Mouse (Mus musculus): ENCODE results near the gene Srebf2.

DNA sequence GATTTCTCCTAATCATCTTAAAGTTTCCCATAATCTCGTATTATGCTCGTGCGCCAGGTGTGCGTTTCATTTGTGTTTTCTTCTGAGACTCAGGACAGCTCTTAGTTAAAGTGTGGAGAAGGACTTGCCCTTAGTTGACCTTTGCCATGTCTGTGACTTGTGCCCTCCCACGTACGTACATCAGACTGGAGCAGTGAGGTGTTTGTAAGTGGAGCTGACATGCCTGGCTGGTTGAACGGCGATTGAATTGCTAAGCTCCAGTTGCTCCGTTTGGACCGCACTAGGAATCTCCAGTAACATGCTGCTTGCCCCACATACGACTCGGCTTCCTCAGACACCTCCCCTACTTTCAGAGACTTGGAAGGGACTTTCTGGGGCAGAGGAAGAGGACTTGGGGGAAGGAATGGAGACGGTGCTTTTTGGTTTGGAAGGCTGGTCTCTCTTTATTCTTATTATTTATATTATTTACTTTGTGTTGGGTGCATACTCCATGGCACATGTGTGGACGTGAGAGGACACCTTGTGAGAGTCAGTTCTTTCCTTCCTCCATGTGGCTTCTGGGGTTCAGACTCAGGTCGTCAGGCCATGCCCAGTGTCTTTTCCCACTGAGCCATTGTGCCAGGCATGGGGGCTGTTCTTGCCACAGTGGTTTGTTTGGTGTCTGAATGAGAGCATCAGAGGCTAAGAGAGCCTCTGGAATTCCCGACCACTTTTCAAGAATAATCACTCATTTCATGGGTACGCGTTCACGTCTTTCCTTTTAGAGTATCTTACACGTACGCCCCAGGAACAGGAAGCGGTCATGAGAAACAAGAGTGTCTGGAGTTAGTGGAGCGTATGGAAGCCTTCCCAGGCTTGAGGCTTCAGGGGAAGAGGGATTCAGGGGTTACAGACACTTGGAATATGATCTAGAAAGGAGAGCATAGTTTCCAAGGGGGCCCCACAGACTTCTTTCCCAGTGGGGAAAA is 20.5 kb downstream of the Srebf2 start:
- TF ChIP-seq CTCF (IDR thresholded peaks at IDR 0.05; ENCODE audit: borderline replicate concordance, insufficient read depth, low read depth, low read length) (no peak), POLR2A (IDR thresholded peaks at IDR 0.05; ENCODE audit: borderline replicate concordance, insufficient read depth, low read length) (no peak)
